15 mouse cellular contexts compared by ENCODE assay signal in genomic region chr5:88982040-88982736, GRCm38 (mm10).
DNase-seq lines count a peak whose midpoint lies in the region; ATAC-seq and TF ChIP-seq lines count a peak whose summit lies in the region.
"Had no signal": no experiment of that assay in that cellular context is flagged by ENCODE, and none has a peak within 500 bp of the region (broad histone marks: within the 10 kb centered on the region; RNA-seq: fewer than 3 reads in every experiment).

No protein-coding gene starts in this region.

- H3K4me2 ChIP-seq in kidney, embryonic 15.5 days = peak overlapping the region; percentile 12; the same call in 1 of the 2 replicates
- H3K4me2 ChIP-seq in liver, embryonic 15.5 days = peak overlapping the region; percentile 43
- H3K4me2 ChIP-seq: hindbrain, embryonic 13.5 days; midbrain, embryonic 12.5 days had no signal

- ATAC-seq in kidney, embryonic 15.5 days (replicated peaks; ENCODE audit: low FRiP score) = peak; percentile 74
- no peak for ATAC-seq in liver, embryonic 15.5 days (ENCODE audit: insufficient read depth)

- no peak for TF ChIP-seq POLR2A in MEL (IDR thresholded peaks at IDR 0.05; ENCODE audit: control insufficient read depth in 1 of 2, insufficient read depth in 1 of 2, low read depth in 1 of 2, low read length in 2 of 2, poor library complexity in 1 of 2)

- H3K27ac ChIP-seq in heart, embryonic 10.5 days = peak overlapping the region; percentile 52; the same call in 1 of the 2 replicates
- peak overlapping the region; percentile 70 for H3K27ac ChIP-seq in kidney, embryonic 15.5 days
- peak overlapping the region; percentile 17; the same call in 1 of the 2 replicates for H3K27ac ChIP-seq in MEL (ENCODE audit: control insufficient read depth, low read depth, low read length)
- H3K27ac ChIP-seq in liver, embryonic 15.5 days (replicated peaks) = no peak overlapping the region
- H3K27ac ChIP-seq: hindbrain, embryonic 13.5 days; midbrain, embryonic 12.5 days had no signal

- WGBS in heart, embryonic 10.5 days = 62% methylated on average over 3 of the region's 3 CpGs
- WGBS in kidney, embryonic 15.5 days = 29% methylated on average over 3 of the region's 3 CpGs
- 31% methylated on average over 3 of the region's 3 CpGs for WGBS in liver, embryonic 15.5 days (ENCODE audit: insufficient replicate concordance)

- TF ChIP-seq RAD21 in MEL (IDR thresholded peaks at IDR 0.05; ENCODE audit: low read depth, low read length) = no peak

- DNase-seq in heart, embryonic 10.5 days (ENCODE audit: low spot score) = no peak
- DNase-seq in heart, postnatal 36 days = no peak
- DNase-seq in kidney, postnatal 10 days = no peak
- peak; percentile 3 for DNase-seq in MEL (ENCODE audit: low read depth, low spot score)
- DNase-seq in retina, embryonic 14.5 days (ENCODE audit: low spot score) = no peak
- no peak for DNase-seq in ovary, postnatal 36 days (ENCODE audit: low spot score)
- DNase-seq: cerebellum, postnatal 14 days; kidney, adult 11 months; lung, postnatal 10 days; thymus, postnatal 4 days had no signal

- H3K9ac ChIP-seq in kidney, embryonic 15.5 days = no peak overlapping the region
- H3K9ac ChIP-seq in MEL (ENCODE audit: control insufficient read depth, low read depth, low read length, poor library complexity, severe bottlenecking) = no peak overlapping the region
- no peak overlapping the region for H3K9ac ChIP-seq in liver, embryonic 15.5 days
- H3K9ac ChIP-seq: hindbrain, embryonic 13.5 days; midbrain, embryonic 12.5 days had no signal

- H3K4me1 ChIP-seq in heart, embryonic 10.5 days = peaks cover 12% of the 10 kb centered on the region; the same call in 1 of the 2 replicates
- peaks cover 9% of the 10 kb centered on the region for H3K4me1 ChIP-seq in kidney, embryonic 15.5 days
- H3K4me1 ChIP-seq in MEL (ENCODE audit: control insufficient read depth in 1 of 2, insufficient read depth in 2 of 2, low read length in 2 of 2) = peaks cover 9 to 13% of the 10 kb centered on the region in 2 experiments
- peaks cover 23% of the 10 kb centered on the region for H3K4me1 ChIP-seq in liver, embryonic 15.5 days (replicated peaks)
- H3K4me1 ChIP-seq: hindbrain, embryonic 13.5 days; midbrain, embryonic 12.5 days had no signal

- no peak for TF ChIP-seq EP300 in MEL (IDR thresholded peaks at IDR 0.05; ENCODE audit: low read depth in 1 of 2, low read length in 2 of 2)

- intact Hi-C loops in heart, postnatal 36 days (cut with DNase I) = no loop called here

- no peaks in the 10 kb centered on the region for H3K36me3 ChIP-seq in heart, embryonic 10.5 days
- no peaks in the 10 kb centered on the region for H3K36me3 ChIP-seq in kidney, embryonic 15.5 days
- H3K36me3 ChIP-seq in MEL (ENCODE audit: control insufficient read depth in 1 of 2, insufficient read depth in 2 of 2, low read length in 2 of 2) = peaks cover 0 to 22% of the 10 kb centered on the region in 2 experiments; a peak in 2 of 4 replicates
- H3K36me3 ChIP-seq in liver, embryonic 15.5 days (replicated peaks) = no peaks in the 10 kb centered on the region
- H3K36me3 ChIP-seq: hindbrain, embryonic 13.5 days; midbrain, embryonic 12.5 days had no signal

- H3K9me3 ChIP-seq in heart, embryonic 10.5 days = no peaks in the 10 kb centered on the region
- no peaks in the 10 kb centered on the region for H3K9me3 ChIP-seq in kidney, embryonic 15.5 days (replicated peaks)
- H3K9me3 ChIP-seq in MEL (replicated peaks; ENCODE audit: insufficient read depth, low read length) = no peaks in the 10 kb centered on the region
- no peaks in the 10 kb centered on the region for H3K9me3 ChIP-seq in liver, embryonic 15.5 days (replicated peaks)
- H3K9me3 ChIP-seq: hindbrain, embryonic 13.5 days; midbrain, embryonic 12.5 days had no signal

- H3K79me2 ChIP-seq in MEL (ENCODE audit: control insufficient read depth, insufficient read depth, low read length, poor library complexity) = no peaks in the 10 kb centered on the region

- H3K4me3 ChIP-seq in heart, embryonic 10.5 days = no peak overlapping the region
- H3K4me3 ChIP-seq in kidney, embryonic 15.5 days (replicated peaks) = no peak overlapping the region
- H3K4me3 ChIP-seq in MEL (ENCODE audit: control insufficient read depth in 1 of 2, insufficient read depth in 1 of 2, low read depth in 2 of 2, low read length in 2 of 2) = 0 out of 4 replicates have a peak overlapping the region, but pooled peaks of 1 of the 2 experiments have one; percentile 9
- no peak overlapping the region for H3K4me3 ChIP-seq in liver, embryonic 15.5 days (replicated peaks)
- H3K4me3 ChIP-seq: hindbrain, embryonic 13.5 days; midbrain, embryonic 12.5 days had no signal

- no peaks in the 10 kb centered on the region for H3K27me3 ChIP-seq in heart, embryonic 10.5 days (ENCODE audit: insufficient read depth, poor library complexity, severe bottlenecking)
- no peaks in the 10 kb centered on the region for H3K27me3 ChIP-seq in kidney, embryonic 15.5 days
- H3K27me3 ChIP-seq in MEL (ENCODE audit: control insufficient read depth in 1 of 2, insufficient read depth in 2 of 2, low read length in 2 of 2) = no peaks in the 10 kb centered on the region
- no peaks in the 10 kb centered on the region for H3K27me3 ChIP-seq in liver, embryonic 15.5 days
- H3K27me3 ChIP-seq: hindbrain, embryonic 13.5 days; midbrain, embryonic 12.5 days; Patski had no signal

- no peak for TF ChIP-seq CTCF in MEL (IDR thresholded peaks at IDR 0.05 in 2 of 3, conservative IDR thresholded peaks at IDR 0.05 in 1 of 3; ENCODE audit: control insufficient read depth in 1 of 3, insufficient read depth in 1 of 3, low read depth in 2 of 3, low read length in 3 of 3, poor library complexity in 1 of 3, severe bottlenecking in 1 of 3)

TF ChIP-seq in MEL, 35 proteins besides CTCF, POLR2A, EP300 and RAD21:
- TF ChIP-seq MAZ (IDR thresholded peaks at IDR 0.05; ENCODE audit: low read depth, low read length) (no peak), MYB (IDR thresholded peaks at IDR 0.05; ENCODE audit: low read depth, low read length) (no peak), CHD2 (IDR thresholded peaks at IDR 0.05; ENCODE audit: low read length) (no peak), JUND (IDR thresholded peaks at IDR 0.05; ENCODE audit: low read depth, low read length) (no peak), MAFK (IDR thresholded peaks at IDR 0.05; ENCODE audit: borderline replicate concordance, low read depth, low read length) (no peak), ZNF384 (IDR thresholded peaks at IDR 0.05; ENCODE audit: low read depth, low read length) (no peak), ETS1 (IDR thresholded peaks at IDR 0.05; ENCODE audit: low read depth, low read length) (no peak), E2F4 (IDR thresholded peaks at IDR 0.05; ENCODE audit: borderline replicate concordance, low read depth, low read length) (no peak)
